Mouse (Mus musculus) embryonic facial prominence, embryonic 15.5 days (tissue): ENCODE measurements at regions not wholly inside any gene's neighbourhood (a gene's known extent, or its start where the extent isn't known, plus 50 kb on each side); places are given as distances from the start of the nearest gene placed in this dataset.
"Not testable (repeated sequence)": the region's sequence is repeated elsewhere in the genome, so short reads cannot be mapped to it uniquely, and the experiment has no call there.

ENCODE experiments used
- ATAC-seq: fragments of 200-750 bp; cut with Nextera tagmentation; 2 replicates; pipeline ENCODE4 v1.8.0; 2017; ENCODE audit warnings: low read depth, moderate TSS enrichment; ENCODE audit not compliant: insufficient number of reproducible peaks, low FRiP score, low TSS enrichment
- H3K27ac ChIP-seq: fragments of 300-500 bp; sonication (generic); replicated peaks from 2 replicates; pipeline ENCODE4 v1.5.1; 2015; ENCODE audit warnings: mild to moderate bottlenecking, inconsistent platforms
- H3K27me3 ChIP-seq: fragments of 300-500 bp; sonication (generic); 2 replicates; pipeline ENCODE4 v1.6.1; 2015; ENCODE audit warnings: inconsistent platforms
- H3K36me3 ChIP-seq: fragments of 300-500 bp; sonication (generic); 2 replicates; pipeline ENCODE4 v1.6.1; 2015; ENCODE audit warnings: mild to moderate bottlenecking, inconsistent platforms
- H3K4me1 ChIP-seq: fragments of 300-500 bp; sonication (generic); 2 replicates; pipeline ENCODE4 v1.6.1; 2015; ENCODE audit warnings: inconsistent platforms
- H3K4me2 ChIP-seq: fragments of 300-500 bp; sonication (generic); replicated peaks from 2 replicates; pipeline ENCODE4 v1.6.1; 2015; ENCODE audit warnings: mild to moderate bottlenecking, inconsistent platforms
- H3K4me3 ChIP-seq: fragments of 300-500 bp; sonication (generic); replicated peaks from 2 replicates; pipeline ENCODE4 v1.5.1; 2015; ENCODE audit warnings: mild to moderate bottlenecking, inconsistent platforms
- H3K9ac ChIP-seq: fragments of 300-500 bp; sonication (generic); 2 replicates; pipeline ENCODE4 v1.6.1; 2015; ENCODE audit warnings: inconsistent platforms
- H3K9me3 ChIP-seq: fragments of 300-500 bp; sonication (generic); replicated peaks from 2 replicates; pipeline ENCODE4 v1.6.1; 2016; ENCODE audit warnings: inconsistent platforms
- WGBS: fragments of 180-500 bp; shearing (Covaris S2); methylation state at CpG from one replicate; pipeline ENCODE4 v1.1.7; 2015; 5-methylcytosine and 5-hydroxymethylcytosine counted together

DNA sequence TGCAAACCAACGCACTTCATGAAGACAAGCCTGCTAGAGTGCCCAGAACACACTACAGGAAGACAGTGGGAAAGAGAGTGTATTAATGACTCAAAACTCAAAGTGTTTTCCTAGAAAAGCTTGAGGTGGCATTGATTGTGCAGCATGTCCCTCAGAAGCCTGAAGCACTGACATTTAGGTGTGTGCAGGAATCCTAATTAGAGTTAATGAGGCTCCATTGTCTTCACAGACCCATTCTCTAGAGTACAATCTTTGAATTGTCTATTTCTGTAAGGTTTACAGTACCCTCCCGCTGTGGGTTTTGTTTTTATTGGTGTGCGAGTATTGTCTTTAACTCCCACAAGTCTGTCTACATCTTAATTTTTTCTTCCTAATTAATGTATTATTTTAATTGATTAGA lies 610.1 kb upstream of the Chrm3 start:
- Histone ChIP-seq H3K36me3 (no peaks in the 10 kb centered on the region), H3K4me1 (no peaks in the 10 kb centered on the region), H3K9ac (no peak overlapping the region), H3K27me3 (no peaks in the 10 kb centered on the region), H3K4me2 (no peak overlapping the region), H3K4me3 (no peak overlapping the region), H3K9me3 (no peaks in the 10 kb centered on the region), H3K27ac (no peak overlapping the region)
- no peak for ATAC-seq
- WGBS: 89% methylated on average over 3 of the region's 3 CpGs

DNA sequence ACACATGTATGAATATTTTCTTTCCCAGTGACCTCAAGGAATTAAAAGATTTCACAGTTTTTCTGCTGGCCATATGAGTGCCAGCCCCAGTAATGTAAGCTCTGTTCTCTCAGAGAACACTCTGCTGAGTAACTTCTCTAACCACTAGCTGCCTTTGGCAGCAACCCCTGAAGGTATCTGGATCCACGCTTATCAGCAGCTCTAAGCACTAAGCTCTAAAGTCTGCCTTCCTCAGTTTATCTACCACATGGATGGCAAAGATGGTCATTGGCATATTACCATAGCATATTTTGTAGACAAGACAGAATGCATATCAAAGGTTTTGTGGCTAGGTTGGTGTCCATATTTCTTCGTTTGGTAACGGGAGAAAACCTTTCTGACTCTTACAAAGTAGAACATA lies 592.3 kb upstream of the Chrm3 start:
- 84% methylated on average over 3 of the region's 3 CpGs for WGBS
- H3K4me2 ChIP-seq: no peak overlapping the region
- H3K4me1 ChIP-seq: no peaks in the 10 kb centered on the region
- H3K27ac ChIP-seq: no peak overlapping the region
- no peak overlapping the region for H3K4me3 ChIP-seq
- no peak overlapping the region for H3K9ac ChIP-seq
- H3K27me3 ChIP-seq: no peaks in the 10 kb centered on the region
- ATAC-seq: no peak
- H3K9me3 ChIP-seq: no peaks in the 10 kb centered on the region
- no peaks in the 10 kb centered on the region for H3K36me3 ChIP-seq

DNA sequence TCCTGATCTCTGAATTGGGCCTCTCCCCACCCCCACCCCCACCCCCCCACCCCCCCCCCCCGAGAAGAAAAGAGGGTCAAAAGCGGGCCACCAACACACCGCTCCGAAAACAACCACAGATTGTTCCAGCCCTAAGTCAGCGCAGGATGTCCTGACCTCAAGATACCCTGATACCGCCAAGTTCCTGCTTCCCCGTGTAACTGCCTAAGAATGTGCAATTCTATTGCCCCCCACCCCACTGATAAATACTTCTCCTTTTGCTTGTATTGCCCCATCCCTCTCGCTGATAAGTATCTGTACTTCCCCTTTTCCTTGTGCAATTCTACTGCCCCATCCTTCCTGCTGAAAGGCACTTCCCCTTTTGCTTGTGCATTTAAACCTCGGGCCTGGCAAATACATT lies 590.0 kb upstream of the Chrm3 start:
- H3K4me3 ChIP-seq, ATAC-seq, H3K27me3 ChIP-seq, H3K4me2 ChIP-seq, H3K9ac ChIP-seq, H3K36me3 ChIP-seq, H3K27ac ChIP-seq, H3K4me1 ChIP-seq, H3K9me3 ChIP-seq: not testable (repeated sequence)
- WGBS: 84% methylated on average over 8 of the region's 9 CpGs

DNA sequence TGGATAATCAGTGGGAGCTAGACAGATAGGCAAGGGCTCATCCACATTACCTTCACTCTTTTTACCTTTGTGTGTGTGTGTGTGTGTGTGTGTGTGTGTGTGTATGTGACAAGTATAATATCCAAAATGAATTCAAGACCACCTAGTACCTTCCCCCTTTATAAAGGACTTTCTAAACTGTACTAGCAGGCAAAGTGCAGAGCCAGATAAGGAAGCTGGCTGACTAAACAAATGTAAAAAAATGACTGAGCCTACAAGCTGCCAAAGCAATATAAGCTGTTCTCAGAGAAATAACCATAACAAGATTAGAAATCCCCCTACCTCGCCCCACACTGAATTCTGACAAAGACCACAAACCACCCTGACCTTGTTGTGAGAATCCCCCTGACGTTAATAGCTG lies 586.8 kb upstream of the Chrm3 start:
- Histone ChIP-seq H3K4me3 (no peak overlapping the region), H3K4me2 (no peak overlapping the region), H3K9ac (no peak overlapping the region), H3K9me3 (no peaks in the 10 kb centered on the region), H3K4me1 (no peaks in the 10 kb centered on the region), H3K36me3 (no peaks in the 10 kb centered on the region), H3K27me3 (no peaks in the 10 kb centered on the region), H3K27ac (no peak overlapping the region)
- no peak for ATAC-seq
- 73% methylated on average over 2 of the region's 2 CpGs for WGBS

- H3K4me3 ChIP-seq: no peak overlapping the region
- H3K27me3 ChIP-seq: no peaks in the 10 kb centered on the region
- H3K27ac ChIP-seq: no peak overlapping the region
- WGBS: 71% methylated on average over 4 of the region's 4 CpGs
- H3K36me3 ChIP-seq: no peaks in the 10 kb centered on the region
- ATAC-seq: no peak
- no peak overlapping the region for H3K9ac ChIP-seq
- no peaks in the 10 kb centered on the region for H3K4me1 ChIP-seq
- no peaks in the 10 kb centered on the region for H3K9me3 ChIP-seq
- no peak overlapping the region for H3K4me2 ChIP-seq
These were observed 583.2 kb upstream of the Chrm3 start for GRCm38 (mm10) chr13:10943877-10944276.

- no peaks in the 10 kb centered on the region for H3K4me1 ChIP-seq
- no peak overlapping the region for H3K4me2 ChIP-seq
- WGBS: 56% methylated on average over 4 of the region's 4 CpGs
- no peak for ATAC-seq
- no peak overlapping the region for H3K9ac ChIP-seq
- H3K36me3 ChIP-seq: no peaks in the 10 kb centered on the region
- no peak overlapping the region for H3K27ac ChIP-seq
- no peaks in the 10 kb centered on the region for H3K9me3 ChIP-seq
- no peaks in the 10 kb centered on the region for H3K27me3 ChIP-seq
- no peak overlapping the region for H3K4me3 ChIP-seq
These were observed 581.5 kb upstream of the Chrm3 start for GRCm38 (mm10) chr13:10942031-10942655.

- no peaks in the 10 kb centered on the region for H3K4me1 ChIP-seq
- no peak overlapping the region for H3K9ac ChIP-seq
- no peaks in the 10 kb centered on the region for H3K27me3 ChIP-seq
- WGBS: 87% methylated on average over 2 of the region's 2 CpGs
- no peak overlapping the region for H3K4me3 ChIP-seq
- H3K9me3 ChIP-seq: no peaks in the 10 kb centered on the region
- no peak for ATAC-seq
- H3K36me3 ChIP-seq: no peaks in the 10 kb centered on the region
- no peak overlapping the region for H3K4me2 ChIP-seq
- no peak overlapping the region for H3K27ac ChIP-seq
These were observed 577.6 kb upstream of the Chrm3 start for GRCm38 (mm10) chr13:10938233-10938632.

GRCm38 (mm10) chr13:10930741-10931140 lies 570.1 kb upstream of the Chrm3 start:
- Histone ChIP-seq H3K27me3 (no peaks in the 10 kb centered on the region), H3K4me2 (no peak overlapping the region), H3K9me3 (no peaks in the 10 kb centered on the region), H3K9ac (no peak overlapping the region), H3K27ac (no peak overlapping the region), H3K36me3 (no peaks in the 10 kb centered on the region), H3K4me1 (no peaks in the 10 kb centered on the region), H3K4me3 (no peak overlapping the region)
- ATAC-seq: no peak
- WGBS: 92% methylated on average over 3 of the region's 3 CpGs

DNA sequence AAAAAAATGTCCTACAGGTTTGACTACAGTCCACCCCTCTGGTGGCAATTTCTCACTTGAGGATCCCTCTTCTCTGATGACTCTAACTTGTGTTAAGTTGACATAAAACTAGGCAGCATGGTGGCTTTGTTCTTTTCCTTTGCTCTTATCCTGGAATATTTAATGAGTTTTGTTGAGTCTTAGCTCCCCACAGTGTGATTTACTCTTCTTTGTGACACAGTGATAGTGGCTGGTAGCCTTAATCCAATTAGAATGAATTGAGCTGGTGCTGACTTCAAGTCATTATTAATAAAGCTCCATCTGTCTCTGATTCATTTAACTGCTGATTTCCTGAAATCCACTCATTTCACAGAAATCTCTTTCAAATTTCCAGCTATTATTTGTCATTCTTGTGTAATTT lies 553.7 kb upstream of the Chrm3 start:
- no peak overlapping the region for H3K9ac ChIP-seq

GRCm38 (mm10) chr13:10909122-10909751 lies 548.6 kb upstream of the Chrm3 start:
- Histone ChIP-seq H3K36me3 (no peaks in the 10 kb centered on the region), H3K27ac (no peak overlapping the region), H3K9ac (no peak overlapping the region), H3K4me2 (no peak overlapping the region), H3K9me3 (no peaks in the 10 kb centered on the region), H3K27me3 (no peaks in the 10 kb centered on the region), H3K4me1 (no peaks in the 10 kb centered on the region), H3K4me3 (no peak overlapping the region)
- peak; percentile 51 for ATAC-seq
- 36% methylated on average over 2 of the region's 2 CpGs for WGBS

More for the DNA sequence above, 553.7 kb upstream of the Chrm3 start:
- Histone ChIP-seq H3K9me3 (no peaks in the 10 kb centered on the region), H3K36me3 (no peaks in the 10 kb centered on the region), H3K4me2 (no peak overlapping the region), H3K27me3 (no peaks in the 10 kb centered on the region), H3K4me3 (no peak overlapping the region), H3K4me1 (no peaks in the 10 kb centered on the region), H3K27ac (no peak overlapping the region)
- ATAC-seq: no peak

- Histone ChIP-seq H3K9me3 (no peaks in the 10 kb centered on the region), H3K27ac (no peak overlapping the region), H3K4me2 (no peak overlapping the region), H3K27me3 (no peaks in the 10 kb centered on the region), H3K9ac (no peak overlapping the region), H3K4me3 (no peak overlapping the region), H3K4me1 (no peaks in the 10 kb centered on the region), H3K36me3 (no peaks in the 10 kb centered on the region)
- no peak for ATAC-seq
- WGBS: 59% methylated on average over 2 of the region's 2 CpGs
These were observed 507.2 kb upstream of the Chrm3 start for GRCm38 (mm10) chr13:10867864-10868263.

GRCm38 (mm10) chr13:10855947-10856561 lies 495.4 kb upstream of the Chrm3 start:
- 85% methylated on average over 9 of the region's 9 CpGs for WGBS
- not testable (repeated sequence) for H3K27ac ChIP-seq, H3K4me2 ChIP-seq

More at GRCm38 (mm10) chr13:10855947-10856561, 495.4 kb upstream of the Chrm3 start:
- not testable (repeated sequence) for H3K9ac ChIP-seq, H3K4me3 ChIP-seq, H3K9me3 ChIP-seq, H3K36me3 ChIP-seq, ATAC-seq, H3K27me3 ChIP-seq, H3K4me1 ChIP-seq
